Mouse (Mus musculus) neutrophil, adult 5-6 weeks (primary cell): Measurements from ENCODE around the gene Gm17555. TPM values are rescaled to one million over a fixed set of nuclear protein-coding genes. Genes with fewer than 3 reads are reported as not detected.
"Not testable (repeated sequence)": the region's sequence is repeated elsewhere in the genome, so short reads cannot be mapped to it uniquely, and the experiment has no call there.

Source experiments
- ATAC-seq: fragments of 151-379, 151-347 bp; 2 replicates; pipeline ENCODE4 v1.8.0; 2017; ENCODE audit warnings: mild to moderate bottlenecking, moderate TSS enrichment; ENCODE audit not compliant: insufficient number of reproducible peaks, poor library complexity, low FRiP score, severe bottlenecking; ENCODE audit errors: extremely low read depth
- total RNA-seq: library from RNA; stranded (forward); fragments of 200-1000 nt; gene quantifications from 2 replicates; pipeline ENCODE4 v1.2.3, GENCODE M21; 2017

Gene Gm17555
- not detected in 2 replicates for total RNA-seq

- ATAC-seq, result not testable (repeated sequence)
Observed at GRCm38 (mm10) chr2:126214800-126215199, at the start of gene Gm17555. Gene Gm17555, plus strand, starts transcription at chr2:126215100.

DNA sequence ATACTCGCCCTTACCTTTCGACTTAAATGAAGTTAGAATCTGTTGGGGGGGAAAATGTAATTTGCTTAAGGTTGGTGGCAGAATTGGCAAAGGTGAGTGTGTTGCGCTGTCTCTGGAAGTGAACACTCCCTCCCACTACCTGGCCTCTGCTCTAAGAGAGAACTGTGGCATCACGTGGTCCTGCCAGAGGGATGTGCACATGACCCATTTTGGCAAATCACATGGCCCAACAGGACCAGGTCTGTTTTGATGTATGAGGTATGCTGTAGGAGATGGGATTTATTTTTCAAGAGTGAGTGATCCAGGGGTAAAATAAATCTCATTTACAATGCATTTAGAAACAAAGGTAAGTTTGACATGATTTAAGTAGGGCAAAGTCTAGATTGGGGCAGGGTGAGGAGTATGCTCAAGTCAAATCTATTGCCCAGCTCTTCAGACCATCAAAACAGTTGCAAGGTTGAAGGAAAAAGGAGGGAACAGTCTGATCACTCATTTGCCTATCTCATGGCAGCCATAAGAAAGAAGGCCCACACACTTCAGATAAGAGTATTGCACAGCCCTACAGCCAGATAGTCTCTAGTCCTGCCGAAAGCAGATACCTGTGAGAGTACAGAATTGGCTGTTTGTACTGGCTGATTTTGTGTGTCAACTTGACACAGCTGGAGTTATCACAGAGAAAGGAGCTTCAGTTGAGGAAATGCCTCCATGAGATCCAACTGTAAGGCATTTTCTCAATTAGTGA lies 49.5 kb upstream of the Gm17555 start:
- ATAC-seq, result no peak

GRCm38 (mm10) chr2:126166335-126166734 lies 48.6 kb upstream of the Gm17555 start:
- ATAC-seq, result no peak

DNA sequence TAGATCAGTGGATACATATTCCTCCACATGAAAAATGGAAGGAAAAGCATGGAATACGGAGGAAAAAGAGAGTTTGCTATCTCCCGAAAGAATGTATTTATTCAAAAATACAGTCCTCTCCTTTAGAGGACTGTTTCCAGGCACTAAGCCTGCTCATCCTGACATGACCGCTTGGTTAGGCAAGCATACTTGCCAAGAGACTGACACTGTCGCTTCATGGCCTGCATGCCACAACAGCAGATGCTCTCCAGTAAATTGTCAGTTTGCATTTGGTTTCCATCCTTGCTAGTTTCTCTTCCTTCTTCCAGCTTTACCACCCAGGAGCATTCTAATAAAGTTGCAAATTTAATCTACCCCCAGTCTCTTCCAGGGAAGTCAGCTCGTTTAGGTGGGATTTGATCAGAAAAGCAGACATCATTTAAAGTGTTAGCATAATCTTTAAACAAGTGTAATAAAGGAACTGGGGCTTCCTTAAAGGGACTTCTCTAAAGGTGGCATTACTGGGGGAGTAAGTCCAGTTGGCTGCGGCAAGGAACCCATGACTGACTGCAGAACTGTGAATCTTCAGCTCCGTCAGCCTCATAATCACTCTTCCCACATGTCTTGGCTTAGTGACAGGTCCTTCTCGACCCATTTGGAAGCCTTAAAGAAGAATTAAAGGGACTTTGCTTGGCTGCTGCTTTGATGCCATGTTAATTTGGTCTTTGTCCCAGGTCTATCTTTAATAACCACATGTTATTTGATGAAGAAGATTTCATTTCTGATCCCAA lies 47.9 kb upstream of the Gm17555 start:
- ATAC-seq, result no peak

DNA sequence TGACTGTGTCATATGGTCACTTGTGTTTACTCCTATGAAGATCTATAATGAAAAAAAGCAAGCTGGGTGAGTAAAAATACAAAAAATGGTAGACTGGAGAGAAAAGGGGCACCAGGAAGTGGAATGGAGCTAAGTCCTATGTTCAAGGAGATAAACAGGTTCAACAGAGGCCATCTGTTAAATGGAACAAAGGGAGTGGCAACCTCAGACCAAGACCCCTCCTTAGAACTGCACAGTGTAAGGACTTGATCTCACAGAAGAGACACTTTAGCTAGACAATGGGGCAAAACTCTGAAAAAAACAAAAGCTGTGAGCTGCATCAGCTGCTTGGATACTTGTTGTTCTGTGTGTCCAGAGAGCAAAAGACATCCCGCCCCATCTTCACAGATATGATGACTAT lies 43.5 kb upstream of the Gm17555 start:
- ATAC-seq, result no peak

DNA sequence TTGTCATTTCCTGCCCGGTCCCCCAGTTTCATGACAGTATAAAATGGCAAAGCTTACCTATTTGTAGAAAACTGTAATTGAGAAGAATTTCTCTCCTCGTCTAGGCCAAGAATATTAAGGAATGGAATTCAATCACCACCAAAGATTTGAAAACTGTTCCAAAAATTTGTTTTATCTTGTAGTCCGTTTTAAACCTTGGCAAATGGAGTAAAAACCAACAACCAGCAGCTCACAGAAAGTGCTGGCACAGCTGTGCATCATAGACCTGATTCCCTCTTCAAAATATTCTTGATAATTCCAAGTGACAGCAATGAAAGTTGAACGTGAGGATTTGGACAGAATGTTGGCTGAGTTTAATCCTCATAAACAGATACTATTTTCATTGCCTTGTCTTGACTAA lies 23.6 kb upstream of the Gm17555 start:
- no peak for ATAC-seq

DNA sequence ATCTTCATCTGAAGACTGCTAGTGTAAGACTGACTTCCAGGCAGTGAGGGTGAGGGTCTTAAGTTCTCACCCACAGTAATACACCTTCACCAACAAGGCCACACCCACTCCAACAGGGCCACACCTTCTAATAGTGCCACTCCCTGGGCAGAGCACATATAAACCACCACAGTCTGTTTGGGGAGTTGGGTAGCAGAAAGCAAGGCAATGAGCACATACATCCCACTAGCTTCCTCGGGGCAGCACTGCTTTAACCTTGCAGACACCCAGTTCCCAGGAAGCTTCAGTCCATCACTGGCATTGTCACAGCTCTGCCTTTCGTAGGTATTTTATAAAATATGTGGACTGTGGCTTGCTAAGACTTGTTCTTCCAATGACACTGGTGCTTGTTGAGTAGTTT lies 22.8 kb upstream of the Gm17555 start:
- no peak for ATAC-seq

DNA sequence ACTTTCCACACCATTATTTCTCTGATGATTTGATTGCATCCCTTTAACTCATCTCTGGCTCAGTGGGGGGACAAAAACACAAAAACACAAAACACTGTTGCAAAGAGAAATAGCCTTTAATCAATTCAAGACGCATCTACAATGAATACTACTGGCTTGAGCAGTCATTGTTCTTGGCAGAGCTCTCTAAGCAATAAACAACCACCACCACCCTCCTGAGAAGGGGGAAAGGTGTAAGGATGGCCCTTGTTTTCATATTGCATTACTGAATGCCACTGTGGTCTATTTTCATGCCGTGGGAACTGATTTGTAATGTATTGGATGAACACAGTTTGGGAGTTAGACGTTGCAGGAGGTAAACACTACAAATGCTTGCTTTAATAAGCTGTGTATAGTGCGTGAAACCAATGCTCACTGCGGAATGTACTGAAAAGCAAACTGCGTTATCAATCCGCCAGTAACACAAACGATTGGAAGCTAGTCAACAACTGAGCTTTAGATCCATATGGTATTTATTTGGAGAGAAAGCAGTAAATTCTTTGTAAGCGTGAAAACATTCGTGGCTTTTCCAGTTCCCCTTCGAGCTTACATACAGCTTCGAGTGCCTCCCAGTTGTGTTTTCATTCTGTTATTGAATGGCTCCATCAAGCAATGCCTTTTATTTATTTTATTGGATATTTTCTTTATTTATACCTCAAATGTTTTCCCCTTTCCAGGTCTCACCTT lies 19.1 kb upstream of the Gm17555 start:
- no peak for ATAC-seq

DNA sequence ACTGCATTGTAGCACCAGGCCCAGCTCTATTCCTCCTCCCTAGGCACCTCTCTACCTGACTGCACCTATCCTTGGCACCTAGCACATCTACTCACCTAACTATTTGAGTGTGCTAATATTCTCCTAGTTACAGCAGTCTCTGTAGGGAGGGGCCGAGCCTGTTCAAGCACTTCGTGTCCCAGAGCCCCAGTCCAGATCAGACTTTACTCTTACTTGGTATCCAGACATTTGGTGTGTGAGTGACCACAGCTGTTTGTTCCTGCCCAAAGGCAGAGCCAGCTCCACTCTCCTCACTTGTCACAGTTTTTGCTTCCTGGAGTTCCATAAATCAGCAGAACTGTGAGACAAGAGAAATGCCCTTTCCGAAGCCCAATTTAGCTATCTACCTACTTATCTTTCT lies 15.9 kb upstream of the Gm17555 start:
- ATAC-seq, result no peak

GRCm38 (mm10) chr2:126211011-126211680 lies 3.8 kb upstream of the Gm17555 start:
- ATAC-seq, result no peak

DNA sequence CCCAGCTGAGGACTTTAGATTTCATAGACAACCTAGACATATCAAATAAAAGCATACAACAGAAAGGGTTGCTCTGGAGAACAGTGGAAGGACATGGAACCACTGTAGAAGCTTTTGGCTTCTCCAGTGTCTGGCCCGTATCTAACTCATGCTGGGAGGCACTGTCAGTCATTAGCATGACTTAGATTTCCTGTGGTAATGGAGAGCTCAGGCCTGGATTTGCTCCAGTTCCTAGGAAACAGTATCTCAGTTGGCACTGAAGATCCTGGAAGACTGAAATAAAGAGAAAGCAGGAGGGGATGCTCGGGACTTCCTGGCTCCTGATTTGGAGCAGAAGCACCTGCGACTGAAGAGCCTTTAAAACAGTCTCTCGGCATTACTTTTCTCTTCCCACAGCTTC lies 12.7 kb downstream of the Gm17555 start:
- no peak for ATAC-seq

GRCm38 (mm10) chr2:126231731-126232130 lies 16.8 kb downstream of the Gm17555 start:
- no peak for ATAC-seq

DNA sequence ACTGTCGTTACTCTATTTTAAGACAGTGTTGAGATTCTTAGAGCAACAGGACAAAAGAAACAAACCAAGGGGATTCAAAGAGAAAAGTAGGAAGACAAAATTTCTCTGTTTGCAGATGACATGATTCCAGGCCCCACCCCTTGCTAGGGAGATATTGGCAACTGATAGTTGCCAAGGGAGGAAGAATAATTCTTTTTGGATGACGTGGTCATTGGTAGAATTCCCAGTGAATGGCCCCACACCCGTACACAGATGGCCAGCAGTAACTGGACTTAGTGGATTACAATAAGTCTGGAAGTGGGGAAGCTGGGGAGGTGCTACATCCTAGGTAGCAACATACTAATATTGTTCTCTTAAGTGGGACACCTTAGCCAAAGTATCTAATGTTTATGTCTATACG lies 22.0 kb downstream of the Gm17555 start:
- no peak for ATAC-seq

DNA sequence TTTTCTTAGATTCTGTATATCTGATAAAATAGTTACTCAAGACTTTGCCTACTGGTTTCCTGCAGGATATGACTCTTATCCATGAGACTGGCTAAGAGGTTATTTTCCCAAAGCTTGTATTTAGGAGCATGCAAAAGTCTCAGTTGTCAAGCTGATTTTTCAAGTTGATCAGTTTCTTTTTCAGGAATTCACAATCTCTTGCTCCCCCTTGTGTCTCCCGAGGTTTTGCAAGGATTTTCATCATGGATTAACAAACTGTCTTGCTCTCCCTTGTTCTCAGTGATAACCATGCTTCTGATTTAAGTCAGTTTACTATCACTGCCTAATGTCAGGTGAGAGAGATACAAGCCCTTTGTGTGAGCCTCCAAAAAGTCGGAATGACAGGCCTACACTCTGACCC lies 30.5 kb downstream of the Gm17555 start:
- ATAC-seq, result no peak

DNA sequence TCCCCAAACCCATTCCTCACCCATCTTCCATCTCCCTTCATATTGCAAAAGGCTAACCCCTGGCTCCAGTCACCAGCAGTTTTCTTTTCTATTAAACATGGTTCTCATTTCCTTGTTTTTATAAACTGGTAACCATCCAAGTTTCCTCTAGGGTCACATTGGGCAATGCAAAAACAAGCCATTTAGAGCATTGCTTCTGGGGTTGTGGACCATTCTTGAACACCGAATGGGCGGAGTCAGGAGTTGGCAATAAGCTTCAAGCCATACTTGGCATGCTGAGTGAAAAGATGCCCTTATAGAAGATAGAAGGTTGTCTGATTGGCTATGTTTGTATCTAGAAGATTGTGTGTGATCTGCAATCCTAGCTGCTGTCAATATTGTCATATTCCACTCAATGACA lies 33.6 kb downstream of the Gm17555 start:
- ATAC-seq, result no peak

GRCm38 (mm10) chr2:126252211-126252610 lies 37.3 kb downstream of the Gm17555 start:
- ATAC-seq, result no peak
